Mouse (Mus musculus) effector memory CD4-positive, alpha-beta T cell, adult 5 months (primary cell): Measurements from ENCODE around the gene Sdk2. TPM values are rescaled to one million over a fixed set of nuclear protein-coding genes. Genes with fewer than 3 reads are reported as not detected.

Source experiments
- polyA plus RNA-seq: library from polyadenylated mRNA; unstranded; fragments of 100-300 nt; shearing (Covaris generic); gene quantifications from one replicate; pipeline ENCODE4 v1.2.1, GENCODE M21; 2017

Gene Sdk2
- polyA plus RNA-seq: not detected

GRCm38 (mm10) chr11:114066951-114067762, at the start of gene Sdk2:
TSS of gene Sdk2 (minus strand) at chr11:114067046.

GRCm38 (mm10) chr11:113751484-113752084, 315.3 kb downstream of the Sdk2 start, which contains the start of gene Cdc42ep4:
TSS of gene Cdc42ep4 (minus strand) at chr11:113751881.

